Mouse (Mus musculus) stomach, embryonic 14.5 days (tissue): ENCODE measurements around the gene Cfap36. TPM values are rescaled to one million over a fixed set of nuclear protein-coding genes. Genes with fewer than 3 reads are reported as not detected.

Source experiments
- ATAC-seq: fragments of 200-750 bp; cut with Nextera tagmentation; 2 replicates; pipeline ENCODE4 v1.8.0; 2017; ENCODE audit warnings: low read depth, moderate TSS enrichment; ENCODE audit not compliant: insufficient number of reproducible peaks, insufficient read depth, low FRiP score
- H3K27ac ChIP-seq: fragments of 300-500 bp; sonication (generic); 2 replicates; pipeline ENCODE4 v1.5.1; 2014; ENCODE audit warnings: mild to moderate bottlenecking, low read length, moderate library complexity, mixed read lengths
- H3K27me3 ChIP-seq: fragments of 300-500 bp; sonication (generic); 2 replicates; pipeline ENCODE4 v1.6.1; 2014; ENCODE audit warnings: low read length, control low read depth, mixed read lengths; ENCODE audit not compliant: control insufficient read depth, insufficient read depth
- H3K36me3 ChIP-seq: fragments of 300-500 bp; sonication (generic); 2 replicates; pipeline ENCODE4 v1.6.1; 2014; ENCODE audit warnings: mild to moderate bottlenecking, control low read depth, low read length, moderate library complexity, mixed read lengths; ENCODE audit not compliant: control insufficient read depth, insufficient read depth
- H3K4me1 ChIP-seq: fragments of 300-500 bp; sonication (generic); 2 replicates; pipeline ENCODE4 v1.6.1; 2014; ENCODE audit warnings: low read length, control low read depth, mixed read lengths; ENCODE audit not compliant: control insufficient read depth, insufficient read depth
- H3K4me2 ChIP-seq: fragments of 300-500 bp; sonication (generic); replicated peaks from 2 replicates; pipeline ENCODE4 v1.6.1; 2014; ENCODE audit warnings: low read depth, low read length, control low read depth
- H3K4me3 ChIP-seq: fragments of 300-500 bp; sonication (generic); 2 replicates; pipeline ENCODE4 v1.5.1; 2014; ENCODE audit warnings: low read depth, low read length, control low read depth
- H3K9ac ChIP-seq: fragments of 300-500 bp; sonication (generic); replicated peaks from 2 replicates; pipeline ENCODE4 v1.6.1; 2014; ENCODE audit warnings: low read depth, mild to moderate bottlenecking, control low read depth, low read length, moderate library complexity, mixed read lengths
- H3K9me3 ChIP-seq: fragments of 300-500 bp; sonication (generic); 2 replicates; pipeline ENCODE4 v1.6.1; 2016; ENCODE audit warnings: low read depth, low read length, control low read depth; ENCODE audit not compliant: control insufficient read depth
- WGBS: fragments of 180-500 bp; shearing (Covaris S2); extraction: QIAGEN DNeasy Blood & Tissue Kit; methylation state at CpG from one replicate; pipeline ENCODE4 v1.1.7; 2014; 5-methylcytosine and 5-hydroxymethylcytosine counted together
- polyA plus RNA-seq: library from polyadenylated mRNA; unstranded; fragments of >200 nt; fragmentation: Nextera tagmentation; extraction: Ambion mirVana; gene quantifications from 2 replicates; pipeline ENCODE4 v1.2.1, GENCODE M21; 2014

Cfap36 gene
- polyA plus RNA-seq, result 53.1 and 56.5 TPM in 2 replicates

GRCm38 (mm10) chr11:29246883-29247650 lies at the start of gene Cfap36:
TSS of gene Cfap36 (minus strand) at chr11:29247409.
- Histone ChIP-seq H3K4me1 (peaks cover 11% of the 10 kb centered on the region; the same call in 1 of the 2 replicates), H3K27me3 (no peaks in the 10 kb centered on the region), H3K9ac (peak within 1 kb of the TSS; percentile 55), H3K4me2 (peak within 1 kb of the TSS; percentile 77), H3K9me3 (no peaks in the 10 kb centered on the region), H3K27ac (0 out of 2 replicates have a peak within 1 kb of the TSS, but pooled peaks have one; percentile 52), H3K36me3 (peaks cover 8% of the 10 kb centered on the region), H3K4me3 (peak within 1 kb of the TSS; percentile 75)
- WGBS, result under 1% methylated on average over 53 of the region's 53 CpGs
- peak; percentile 100 for ATAC-seq

DNA sequence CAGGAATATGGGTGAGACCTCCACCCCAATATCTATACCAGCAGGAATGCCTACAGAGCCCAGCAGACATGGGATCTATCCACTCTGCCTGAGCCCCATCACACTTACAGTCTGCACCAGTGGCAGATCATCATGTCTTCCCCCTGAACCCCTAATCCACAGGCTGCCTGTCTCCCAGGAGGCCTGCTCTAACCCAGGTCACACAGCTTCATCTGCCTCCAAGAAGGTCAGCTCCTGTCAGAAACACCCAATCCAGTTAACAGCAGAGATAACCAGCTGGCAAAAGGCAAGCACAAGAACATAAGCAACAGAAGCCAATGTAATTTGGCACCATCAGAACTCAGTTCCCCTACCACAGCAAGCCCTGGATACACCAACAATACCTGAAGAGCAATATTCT lies 40.1 kb upstream of the Cfap36 start:
- no peaks in the 10 kb centered on the region for H3K9me3 ChIP-seq
- no peaks in the 10 kb centered on the region for H3K4me1 ChIP-seq
- no peak overlapping the region for H3K4me3 ChIP-seq
- H3K27ac ChIP-seq, result no peak overlapping the region
- no peak for ATAC-seq
- no peak overlapping the region for H3K9ac ChIP-seq
- H3K4me2 ChIP-seq, result no peak overlapping the region
- no peaks in the 10 kb centered on the region for H3K27me3 ChIP-seq
- H3K36me3 ChIP-seq, result no peaks in the 10 kb centered on the region

- H3K27ac ChIP-seq, result no peak overlapping the region
- no peaks in the 10 kb centered on the region for H3K4me1 ChIP-seq
- ATAC-seq, result no peak
- no peaks in the 10 kb centered on the region for H3K36me3 ChIP-seq
- H3K4me2 ChIP-seq, result no peak overlapping the region
- H3K27me3 ChIP-seq, result no peaks in the 10 kb centered on the region
- no peak overlapping the region for H3K9ac ChIP-seq
- no peaks in the 10 kb centered on the region for H3K9me3 ChIP-seq
- no peak overlapping the region for H3K4me3 ChIP-seq
Measured at GRCm38 (mm10) chr11:29286040-29286439, 38.8 kb upstream of the Cfap36 start.

GRCm38 (mm10) chr11:29274758-29275157 lies 27.5 kb upstream of the Cfap36 start:
- Histone ChIP-seq H3K36me3 (no peaks in the 10 kb centered on the region), H3K4me3 (no peak overlapping the region), H3K27me3 (no peaks in the 10 kb centered on the region), H3K4me1 (no peaks in the 10 kb centered on the region), H3K9me3 (peaks cover 5% of the 10 kb centered on the region; the same call in 1 of the 2 replicates), H3K4me2 (no peak overlapping the region), H3K9ac (no peak overlapping the region), H3K27ac (no peak overlapping the region)
- ATAC-seq, result no peak
- WGBS, result 83% methylated on average over 3 of the region's 3 CpGs

GRCm38 (mm10) chr11:29267824-29268223 lies 20.6 kb upstream of the Cfap36 start:
- Histone ChIP-seq H3K4me1 (no peaks in the 10 kb centered on the region), H3K27me3 (no peaks in the 10 kb centered on the region), H3K27ac (no peak overlapping the region), H3K4me3 (no peak overlapping the region), H3K9ac (no peak overlapping the region), H3K9me3 (peaks cover 5% of the 10 kb centered on the region; the same call in 1 of the 2 replicates), H3K4me2 (no peak overlapping the region), H3K36me3 (no peaks in the 10 kb centered on the region)
- 24% methylated on average over 3 of the region's 3 CpGs for WGBS
- ATAC-seq, result no peak

DNA sequence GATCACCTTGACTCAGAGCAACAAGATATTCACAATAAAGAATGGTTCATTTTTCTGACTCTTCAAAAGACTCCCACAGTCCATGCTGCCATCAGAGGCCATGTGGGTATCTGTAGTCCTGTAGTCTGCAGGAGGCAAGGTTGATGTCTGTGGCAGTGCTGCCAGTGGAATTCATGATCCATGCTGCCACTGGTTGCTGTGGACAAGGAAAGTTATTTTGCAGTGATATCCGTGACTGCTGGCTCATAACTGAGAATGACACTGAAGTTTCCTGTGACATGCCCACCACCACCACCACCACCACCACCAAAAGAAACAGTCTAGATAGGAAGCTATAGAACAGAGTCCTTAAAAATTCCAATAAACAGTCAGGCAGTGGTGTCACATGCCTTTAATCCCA lies 7.4 kb upstream of the Cfap36 start:
- Histone ChIP-seq H3K4me3 (no peak overlapping the region), H3K9ac (no peak overlapping the region), H3K36me3 (no peaks in the 10 kb centered on the region), H3K4me1 (no peaks in the 10 kb centered on the region), H3K9me3 (no peaks in the 10 kb centered on the region), H3K4me2 (no peak overlapping the region), H3K27me3 (no peaks in the 10 kb centered on the region), H3K27ac (no peak overlapping the region)
- ATAC-seq, result no peak
- whole genome bisulfite sequencing, result 83% methylated on average over 1 of the region's 1 CpGs

DNA sequence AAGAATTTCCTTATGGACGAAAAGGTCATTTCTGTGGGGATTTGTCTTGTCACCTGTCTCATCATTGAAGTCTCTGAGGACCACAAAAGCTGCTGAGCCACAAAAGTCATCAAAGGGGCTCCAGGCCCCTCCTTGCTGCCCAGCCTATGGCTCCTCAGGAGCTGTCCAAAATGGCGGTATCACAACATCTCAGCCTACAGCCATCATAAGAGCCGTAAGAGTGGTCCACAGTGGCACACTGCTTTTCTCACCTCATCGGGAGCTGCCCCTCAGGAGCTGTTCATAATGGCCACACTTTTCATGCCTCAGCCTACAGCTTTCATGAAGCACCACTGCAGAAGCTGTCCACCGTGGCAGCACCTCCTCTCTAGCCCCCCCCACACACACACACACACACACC lies 1.2 kb upstream of the Cfap36 start:
- Histone ChIP-seq H3K4me1 (peaks cover 11% of the 10 kb centered on the region; the same call in 1 of the 2 replicates), H3K36me3 (peaks cover 3% of the 10 kb centered on the region; the same call in 1 of the 2 replicates), H3K4me2 (no peak overlapping the region), H3K27ac (no peak overlapping the region), H3K4me3 (no peak overlapping the region), H3K9me3 (no peaks in the 10 kb centered on the region), H3K27me3 (no peaks in the 10 kb centered on the region), H3K9ac (no peak overlapping the region)
- no peak for ATAC-seq
- WGBS, result 99% methylated on average over 5 of the region's 5 CpGs

DNA sequence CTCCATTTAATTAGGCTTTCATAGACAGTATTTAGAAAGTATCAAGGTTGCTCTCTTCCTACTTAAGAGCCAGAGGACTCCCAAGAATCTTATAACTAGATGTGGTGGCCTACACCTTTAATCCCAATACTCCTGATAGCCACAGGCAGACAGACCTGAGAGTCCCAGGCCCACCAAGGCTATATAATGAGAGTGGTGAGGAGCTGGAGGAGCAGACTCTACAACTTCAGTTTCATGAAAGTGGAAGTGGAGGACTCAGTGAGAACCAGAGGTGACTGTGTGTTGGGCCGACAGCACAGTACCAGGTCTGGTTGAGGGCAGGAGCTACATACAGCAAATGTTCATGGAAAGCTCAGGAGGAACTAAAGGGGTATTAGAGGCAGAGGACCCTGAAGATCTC lies 516 bp upstream of the Cfap36 start:
- Histone ChIP-seq H3K36me3 (peaks cover 3% of the 10 kb centered on the region; the same call in 1 of the 2 replicates), H3K9ac (no peak overlapping the region), H3K9me3 (no peaks in the 10 kb centered on the region), H3K4me3 (peak overlapping the region; percentile 75), H3K4me2 (peak overlapping the region; percentile 31), H3K27me3 (no peaks in the 10 kb centered on the region), H3K4me1 (peaks cover 11% of the 10 kb centered on the region; the same call in 1 of the 2 replicates), H3K27ac (no peak overlapping the region)
- ATAC-seq, result no peak
- 96% methylated on average over 1 of the region's 1 CpGs for WGBS
